Mouse (Mus musculus): ENCODE results near the gene Efhc1. TPM values are rescaled to one million over a fixed set of nuclear protein-coding genes. Genes with fewer than 3 reads are reported as not detected.

The Efhc1 gene
- total RNA-seq (2014; rRNA removed) (1.1 and 15.6 TPM in 2 replicates), polyA plus RNA-seq (2015; fragmentation: Nextera tagmentation; extraction: Ambion mirVana) (1.5 and 1.6 TPM in 2 replicates)

DNA sequence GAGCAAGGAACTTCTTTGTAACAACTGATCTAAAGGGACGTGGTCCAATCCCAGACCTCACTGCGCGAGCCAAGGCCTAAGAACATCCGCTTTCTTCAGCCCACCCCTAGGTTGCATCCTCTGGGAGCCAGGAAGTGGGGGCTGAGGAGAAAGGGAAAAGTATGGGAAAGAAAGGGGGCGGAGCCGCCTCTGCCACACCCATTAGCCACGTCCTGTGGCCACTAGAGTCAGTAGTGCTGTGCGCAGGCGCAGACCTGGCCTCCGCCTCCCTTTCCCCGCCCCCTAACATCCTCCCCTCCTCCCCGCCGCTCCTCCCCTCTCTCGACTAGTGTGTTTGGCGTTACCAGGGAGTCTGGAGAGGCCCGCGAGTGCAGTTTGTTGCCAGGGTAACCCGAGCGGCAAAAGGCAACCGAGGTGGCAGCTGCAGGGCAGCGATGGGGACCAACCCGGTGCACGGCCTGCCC is at the start of gene Efhc1:
Gene Efhc1, plus strand, starts transcription at position 327 of the 464 bp plus-strand sequence.
- peak; percentile 98 for ATAC-seq (ENCODE audit: low FRiP score)
- H3K4me2 ChIP-seq (ENCODE audit: low read depth, low read length, poor library complexity, severe bottlenecking) = peak within 1 kb of the TSS; percentile 73
- no peaks in the 10 kb centered on the region for H3K27me3 ChIP-seq (ENCODE audit: insufficient read depth, low read length)
- DNase-seq (ENCODE audit: low spot score) = peak; percentile 97
- no peaks in the 10 kb centered on the region for H3K36me3 ChIP-seq (ENCODE audit: insufficient read depth, low read length)
- peak within 1 kb of the TSS; percentile 81 for H3K27ac ChIP-seq (ENCODE audit: low read depth, low read length)
- peak; percentile 13; the same call in 1 of the 2 replicates for TF ChIP-seq CTCF (IDR thresholded peaks at IDR 0.05)
- H3K4me1 ChIP-seq (ENCODE audit: insufficient read depth, low read length) = no peaks in the 10 kb centered on the region
- 2% methylated on average over 22 of the region's 23 CpGs for WGBS
- H3K4me3 ChIP-seq (ENCODE audit: low read depth, low read length) = peak within 1 kb of the TSS; percentile 50
- H3K9ac ChIP-seq (replicated peaks; ENCODE audit: low read length, poor library complexity, severe bottlenecking) = peak within 1 kb of the TSS; percentile 72
- no peaks in the 10 kb centered on the region for H3K9me3 ChIP-seq (ENCODE audit: low read length)

DNA sequence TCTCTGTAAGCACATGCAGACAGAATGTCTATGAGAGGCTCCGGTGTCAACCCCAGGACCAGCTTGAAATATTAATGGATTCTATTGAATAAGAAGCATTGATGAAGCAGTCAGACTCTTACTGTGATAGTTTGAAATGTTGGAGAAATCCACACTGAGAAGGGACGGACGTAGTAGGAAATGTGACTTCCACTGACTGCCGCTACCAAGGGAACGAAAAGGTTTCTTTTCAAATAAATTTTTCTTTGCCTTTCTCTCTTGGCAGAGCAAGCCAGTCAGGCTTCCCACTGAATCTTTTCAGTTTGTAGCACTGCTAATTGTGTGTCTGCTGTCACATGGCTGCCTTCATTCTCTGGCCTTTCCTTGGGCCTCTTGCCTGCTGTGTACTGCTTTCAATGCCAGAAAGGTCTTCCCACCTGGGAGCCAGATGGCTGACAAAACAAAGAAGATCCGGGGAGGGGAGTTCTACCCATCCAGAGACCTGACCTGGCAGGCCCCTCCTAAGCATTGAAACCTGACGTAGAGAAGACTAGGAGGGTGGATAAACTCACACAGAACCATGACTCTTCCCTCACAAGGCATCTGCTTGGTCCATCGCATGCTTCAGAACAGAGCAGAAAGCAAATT is 45.8 kb upstream of the Efhc1 start:
- no peaks in the 10 kb centered on the region; the same call in 1 of the 2 replicates for H3K4me1 ChIP-seq (ENCODE audit: insufficient read depth, low read length)
- 50% methylated on average over 8 of the region's 8 CpGs for WGBS
- H3K27me3 ChIP-seq (ENCODE audit: insufficient read depth, low read length) = no peaks in the 10 kb centered on the region
- no peak for TF ChIP-seq CTCF (IDR thresholded peaks at IDR 0.05)
- ATAC-seq (ENCODE audit: low FRiP score) = peak; percentile 80
- peak overlapping the region; percentile 49 for H3K27ac ChIP-seq (ENCODE audit: low read depth, low read length)
- H3K9me3 ChIP-seq (ENCODE audit: low read length) = no peaks in the 10 kb centered on the region
- no peak overlapping the region for H3K4me2 ChIP-seq (ENCODE audit: low read depth, low read length, poor library complexity, severe bottlenecking)
- peak; percentile 82 for DNase-seq (ENCODE audit: low spot score)
- no peak overlapping the region for H3K4me3 ChIP-seq (ENCODE audit: low read depth, low read length)
- no peaks in the 10 kb centered on the region for H3K36me3 ChIP-seq (ENCODE audit: insufficient read depth, low read length)
- H3K9ac ChIP-seq (replicated peaks; ENCODE audit: low read length, poor library complexity, severe bottlenecking) = no peak overlapping the region

DNA sequence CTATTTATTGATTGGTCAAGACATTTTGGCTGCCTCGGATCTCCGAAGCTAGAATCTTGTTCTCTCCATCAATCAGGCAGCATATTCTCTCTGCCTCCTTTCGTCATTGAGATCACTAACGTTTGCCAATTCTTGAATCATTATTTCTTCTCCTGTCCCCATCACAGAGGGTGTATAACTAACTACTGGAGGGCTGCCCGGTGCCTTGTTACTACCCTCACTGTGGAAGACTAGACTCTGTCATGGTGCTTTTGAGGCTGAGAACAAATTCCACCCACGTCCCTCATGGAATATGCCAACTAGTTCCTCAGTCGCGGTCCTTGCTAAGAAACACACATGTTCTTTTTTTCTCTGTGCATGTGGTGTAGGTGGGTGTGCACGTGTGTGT is 45.3 kb upstream of the Efhc1 start:
- Histone ChIP-seq H3K4me3 (ENCODE audit: low read depth, low read length) (no peak overlapping the region), H3K27ac (ENCODE audit: low read depth, low read length) (peak overlapping the region; percentile 49), H3K27me3 (ENCODE audit: insufficient read depth, low read length) (no peaks in the 10 kb centered on the region), H3K9me3 (ENCODE audit: low read length) (no peaks in the 10 kb centered on the region), H3K4me1 (ENCODE audit: insufficient read depth, low read length) (no peaks in the 10 kb centered on the region; the same call in 1 of the 2 replicates), H3K36me3 (ENCODE audit: insufficient read depth, low read length) (no peaks in the 10 kb centered on the region), H3K4me2 (ENCODE audit: low read depth, low read length, poor library complexity, severe bottlenecking) (no peak overlapping the region), H3K9ac (replicated peaks; ENCODE audit: low read length, poor library complexity, severe bottlenecking) (no peak overlapping the region)
- DNase-seq (ENCODE audit: low spot score) = peak; percentile 82
- ATAC-seq (ENCODE audit: low FRiP score) = peak; percentile 63
- no peak for TF ChIP-seq CTCF (IDR thresholded peaks at IDR 0.05)
- WGBS = 70% methylated on average over 9 of the region's 9 CpGs

DNA sequence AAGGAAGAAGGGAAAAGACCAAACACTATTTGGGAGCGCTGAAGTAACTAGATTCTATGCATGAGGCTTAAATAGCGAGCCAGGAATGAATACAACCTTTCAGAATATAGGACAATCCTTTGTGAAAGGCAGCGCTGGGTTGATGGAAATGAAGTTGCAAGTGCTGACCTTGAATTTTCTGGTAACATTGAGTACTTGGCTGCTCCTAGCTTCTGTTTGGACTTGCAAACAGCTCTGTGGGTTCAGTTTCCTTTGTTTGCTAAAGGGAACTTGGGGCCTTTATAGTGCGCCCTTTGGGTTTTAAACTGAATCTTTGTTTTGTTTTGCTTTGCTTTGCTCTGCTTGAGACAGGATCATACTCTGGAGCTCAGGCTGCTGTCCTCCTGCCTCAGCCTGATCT is 42.9 kb upstream of the Efhc1 start:
- Histone ChIP-seq H3K9ac (replicated peaks; ENCODE audit: low read length, poor library complexity, severe bottlenecking) (no peak overlapping the region), H3K4me1 (ENCODE audit: insufficient read depth, low read length) (no peaks in the 10 kb centered on the region; the same call in 1 of the 2 replicates), H3K27ac (ENCODE audit: low read depth, low read length) (peak overlapping the region; percentile 1; the same call in 1 of the 2 replicates), H3K27me3 (ENCODE audit: insufficient read depth, low read length) (no peaks in the 10 kb centered on the region), H3K36me3 (ENCODE audit: insufficient read depth, low read length) (no peaks in the 10 kb centered on the region), H3K9me3 (ENCODE audit: low read length) (no peaks in the 10 kb centered on the region), H3K4me3 (ENCODE audit: low read depth, low read length) (no peak overlapping the region), H3K4me2 (ENCODE audit: low read depth, low read length, poor library complexity, severe bottlenecking) (no peak overlapping the region)
- no peak for TF ChIP-seq CTCF (IDR thresholded peaks at IDR 0.05)
- peak; percentile 48 for DNase-seq (ENCODE audit: low spot score)
- 31% methylated on average over 4 of the region's 4 CpGs for WGBS
- ATAC-seq (ENCODE audit: low FRiP score) = no peak

DNA sequence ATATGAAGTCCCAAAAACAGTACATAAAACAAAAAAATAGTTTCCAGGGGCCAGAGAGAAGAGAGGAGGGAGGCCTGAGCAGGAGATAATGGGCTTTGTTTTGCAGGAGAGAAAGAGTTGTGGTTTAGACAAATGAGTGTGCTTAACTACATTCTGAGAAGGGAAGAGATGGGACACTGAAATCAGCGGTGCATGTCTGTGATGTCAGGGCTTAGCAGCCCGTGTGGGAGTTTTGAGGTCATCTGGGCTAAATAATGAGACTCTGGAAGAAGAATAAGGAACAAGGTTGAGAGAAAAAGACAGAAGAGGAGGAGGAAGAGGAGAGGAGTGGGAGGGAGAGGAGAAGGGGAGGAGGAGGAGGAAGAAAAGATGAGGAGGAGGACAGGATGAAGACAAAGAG is 39.3 kb upstream of the Efhc1 start:
- ATAC-seq (ENCODE audit: low FRiP score) (no peak), DNase-seq (ENCODE audit: low spot score) (no peak)
- no peak overlapping the region for H3K9ac ChIP-seq (replicated peaks; ENCODE audit: low read length, poor library complexity, severe bottlenecking)
- no peaks in the 10 kb centered on the region for H3K27me3 ChIP-seq (ENCODE audit: insufficient read depth, low read length)
- H3K27ac ChIP-seq (ENCODE audit: low read depth, low read length) = no peak overlapping the region
- H3K4me2 ChIP-seq (ENCODE audit: low read depth, low read length, poor library complexity, severe bottlenecking) = no peak overlapping the region
- WGBS = 17% methylated on average over 2 of the region's 2 CpGs
- no peaks in the 10 kb centered on the region for H3K9me3 ChIP-seq (ENCODE audit: low read length)
- no peak overlapping the region for H3K4me3 ChIP-seq (ENCODE audit: low read depth, low read length)
- no peak for TF ChIP-seq CTCF (IDR thresholded peaks at IDR 0.05)
- no peaks in the 10 kb centered on the region; the same call in 1 of the 2 replicates for H3K4me1 ChIP-seq (ENCODE audit: insufficient read depth, low read length)
- H3K36me3 ChIP-seq (ENCODE audit: insufficient read depth, low read length) = no peaks in the 10 kb centered on the region

DNA sequence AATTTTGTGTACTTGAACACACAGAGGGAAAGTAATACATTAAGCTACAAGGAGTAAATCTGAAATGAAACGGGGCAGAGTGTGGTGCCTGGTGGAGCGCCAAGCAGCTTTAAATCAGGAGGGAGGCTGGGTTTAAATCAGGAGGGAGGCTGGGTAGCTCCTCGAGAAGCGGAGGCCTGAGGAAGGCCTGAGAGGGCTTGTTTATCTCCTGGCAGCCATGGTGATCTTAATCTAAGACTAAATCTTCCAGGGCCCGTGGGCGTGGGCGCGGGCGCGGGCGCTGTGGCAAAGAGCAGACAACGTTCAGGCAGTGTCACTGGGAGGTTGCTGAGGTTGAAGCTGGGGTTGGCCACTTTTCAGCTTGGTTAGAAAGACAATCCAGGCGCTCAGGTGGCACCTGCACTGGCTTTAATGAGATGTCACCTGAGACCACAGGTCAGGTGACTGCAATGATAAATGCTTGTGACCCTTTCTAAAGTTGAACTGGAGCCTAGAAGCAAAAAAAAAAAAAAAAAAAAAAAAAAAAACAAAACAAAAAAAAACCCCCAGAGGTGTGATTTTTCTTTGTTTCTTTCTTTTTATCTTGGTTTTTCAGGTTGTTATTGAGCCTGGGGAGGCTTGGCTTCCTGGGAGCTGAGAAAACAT is 38.8 kb upstream of the Efhc1 start:
- no peak for DNase-seq (ENCODE audit: low spot score)
- WGBS = 30% methylated on average over 13 of the region's 13 CpGs
- Histone ChIP-seq H3K36me3 (ENCODE audit: insufficient read depth, low read length) (no peaks in the 10 kb centered on the region), H3K4me2 (ENCODE audit: low read depth, low read length, poor library complexity, severe bottlenecking) (no peak overlapping the region), H3K9ac (replicated peaks; ENCODE audit: low read length, poor library complexity, severe bottlenecking) (no peak overlapping the region), H3K27ac (ENCODE audit: low read depth, low read length) (no peak overlapping the region), H3K4me3 (ENCODE audit: low read depth, low read length) (no peak overlapping the region), H3K27me3 (ENCODE audit: insufficient read depth, low read length) (no peaks in the 10 kb centered on the region), H3K9me3 (ENCODE audit: low read length) (no peaks in the 10 kb centered on the region), H3K4me1 (ENCODE audit: insufficient read depth, low read length) (no peaks in the 10 kb centered on the region; the same call in 1 of the 2 replicates)
- ATAC-seq (ENCODE audit: low FRiP score) = no peak
- no peak for TF ChIP-seq CTCF (IDR thresholded peaks at IDR 0.05)
